Mouse (Mus musculus) neural tube, embryonic 11.5 days (tissue): ENCODE measurements around the gene Ffar1. TPM values are rescaled to one million over a fixed set of nuclear protein-coding genes. Genes with fewer than 3 reads are reported as not detected.

Experiments used
- ATAC-seq: fragments of 200-750 bp; cut with Nextera tagmentation; 2 replicates; pipeline ENCODE4 v1.8.0; 2017; ENCODE audit warnings: moderate number of reproducible peaks, mild to moderate bottlenecking, moderate TSS enrichment, moderate library complexity; ENCODE audit not compliant: insufficient read depth, low FRiP score, low TSS enrichment
- DNase-seq: peaks from one replicate; pipeline ENCODE4 v3.0.0-alpha.2; 2015; ENCODE audit warnings: low spot score
- H3K27ac ChIP-seq: fragments of 300-500 bp; sonication (generic); 2 replicates; pipeline ENCODE4 v1.5.1; 2014; ENCODE audit warnings: low read depth, mild to moderate bottlenecking, low read length
- H3K27me3 ChIP-seq: fragments of 300-500 bp; sonication (generic); 2 replicates; pipeline ENCODE4 v1.6.1; 2014; ENCODE audit warnings: mild to moderate bottlenecking, low read length, mixed read lengths; ENCODE audit not compliant: control insufficient read depth, insufficient read depth
- H3K36me3 ChIP-seq: fragments of 300-500 bp; sonication (generic); 2 replicates; pipeline ENCODE4 v1.6.1; 2014; ENCODE audit warnings: mild to moderate bottlenecking, low read length, moderate library complexity, mixed read lengths; ENCODE audit not compliant: control insufficient read depth, insufficient read depth
- H3K4me1 ChIP-seq: fragments of 300-500 bp; sonication (generic); 2 replicates; pipeline ENCODE4 v1.6.1; 2014; ENCODE audit warnings: low read length, mixed read lengths; ENCODE audit not compliant: control insufficient read depth, insufficient read depth
- H3K4me2 ChIP-seq: fragments of 300-500 bp; sonication (generic); 2 replicates; pipeline ENCODE4 v1.6.1; 2014; ENCODE audit warnings: low read depth, mild to moderate bottlenecking, moderate library complexity
- H3K4me3 ChIP-seq: fragments of 300-500 bp; sonication (generic); 2 replicates; pipeline ENCODE4 v1.5.1; 2014; ENCODE audit warnings: low read depth, low read length
- H3K9ac ChIP-seq: fragments of 300-500 bp; sonication (generic); 2 replicates; pipeline ENCODE4 v1.6.1; 2014; ENCODE audit warnings: mild to moderate bottlenecking, low read length
- H3K9me3 ChIP-seq: fragments of 300-500 bp; sonication (generic); 2 replicates; pipeline ENCODE4 v1.6.1; 2016; ENCODE audit warnings: low read length; ENCODE audit not compliant: control insufficient read depth
- WGBS: fragments of 180-500 bp; shearing (Covaris S2); extraction: QIAGEN DNeasy Blood & Tissue Kit; methylation state at CpG from one replicate; pipeline ENCODE4 v1.1.7; 2014; 5-methylcytosine and 5-hydroxymethylcytosine counted together
- polyA plus RNA-seq: library from polyadenylated mRNA; unstranded; fragments of >200 nt; fragmentation: Nextera tagmentation; extraction: Ambion mirVana; gene quantifications from 2 replicates; pipeline ENCODE4 v1.2.1, GENCODE M21; 2014

The Ffar1 gene
- polyA plus RNA-seq, 1 experiment from 2014 or later, result not detected

GRCm38 (mm10) chr7:30859635-30860402, 1.5 kb downstream of the Ffar1 start:
- Histone ChIP-seq H3K4me3 (no peak overlapping the region), H3K9me3 (no peaks in the 10 kb centered on the region), H3K36me3 (no peaks in the 10 kb centered on the region), H3K27me3 (no peaks in the 10 kb centered on the region), H3K9ac (no peak overlapping the region), H3K4me2 (peak overlapping the region; percentile 26), H3K4me1 (no peaks in the 10 kb centered on the region), H3K27ac (no peak overlapping the region)
- ATAC-seq, result peak; percentile 35; the same call in 1 of the 2 replicates
- WGBS, result 10% methylated on average over 13 of the region's 16 CpGs
- peak; percentile 75 for DNase-seq

- no peaks in the 10 kb centered on the region for H3K4me1 ChIP-seq
- no peak overlapping the region for H3K4me3 ChIP-seq
- DNase-seq (peak; percentile 76), ATAC-seq (0 out of 2 replicates have a peak, but pooled peaks have one; percentile 2)
- H3K9me3 ChIP-seq, result no peaks in the 10 kb centered on the region
- no peak overlapping the region for H3K27ac ChIP-seq
- H3K36me3 ChIP-seq, result no peaks in the 10 kb centered on the region
- H3K27me3 ChIP-seq, result no peaks in the 10 kb centered on the region
- no peak overlapping the region for H3K9ac ChIP-seq
- H3K4me2 ChIP-seq, result no peak overlapping the region
Observed at GRCm38 (mm10) chr7:30859290-30859634, 2.1 kb downstream of the Ffar1 start.

- no peaks in the 10 kb centered on the region for H3K27me3 ChIP-seq
- no peak for DNase-seq
- ATAC-seq, result no peak
- no peaks in the 10 kb centered on the region for H3K4me1 ChIP-seq
- no peaks in the 10 kb centered on the region for H3K9me3 ChIP-seq
- H3K36me3 ChIP-seq, result no peaks in the 10 kb centered on the region
- H3K4me3 ChIP-seq, result no peak overlapping the region
- no peak overlapping the region for H3K4me2 ChIP-seq
- no peak overlapping the region for H3K27ac ChIP-seq
- no peak overlapping the region for H3K9ac ChIP-seq
- 77% methylated on average over 1 of the region's 1 CpGs for WGBS
Observed at GRCm38 (mm10) chr7:30857746-30858145, 3.6 kb downstream of the Ffar1 start.

GRCm38 (mm10) chr7:30856078-30856477, 5.3 kb downstream of the Ffar1 start, which contains the start of gene Ffar3:
Gene Ffar3 (minus strand): TSS chr7:30856178.
- Histone ChIP-seq H3K4me1 (no peaks in the 10 kb centered on the region), H3K4me3 (no peak within 1 kb of the TSS), H3K27ac (no peak within 1 kb of the TSS), H3K9me3 (no peaks in the 10 kb centered on the region), H3K9ac (no peak within 1 kb of the TSS), H3K4me2 (no peak within 1 kb of the TSS), H3K36me3 (no peaks in the 10 kb centered on the region), H3K27me3 (no peaks in the 10 kb centered on the region)
- DNase-seq (no peak), ATAC-seq (no peak)
- 86% methylated on average over 6 of the region's 6 CpGs for WGBS

- Histone ChIP-seq H3K9me3 (no peaks in the 10 kb centered on the region), H3K27ac (no peak overlapping the region), H3K36me3 (no peaks in the 10 kb centered on the region), H3K4me1 (no peaks in the 10 kb centered on the region), H3K27me3 (no peaks in the 10 kb centered on the region), H3K4me3 (no peak overlapping the region), H3K4me2 (no peak overlapping the region), H3K9ac (no peak overlapping the region)
- 79% methylated on average over 1 of the region's 1 CpGs for WGBS
- no peak for ATAC-seq
- DNase-seq, result no peak
Observed at GRCm38 (mm10) chr7:30851421-30851820, 9.9 kb downstream of the Ffar1 start.

- no peak overlapping the region for H3K4me2 ChIP-seq
- no peak overlapping the region for H3K9ac ChIP-seq
- H3K4me1 ChIP-seq, result peaks cover 7% of the 10 kb centered on the region; the same call in 1 of the 2 replicates
- no peaks in the 10 kb centered on the region for H3K27me3 ChIP-seq
- no peak for ATAC-seq
- WGBS, result 75% methylated on average over 6 of the region's 6 CpGs
- H3K4me3 ChIP-seq, result no peak overlapping the region
- no peaks in the 10 kb centered on the region for H3K36me3 ChIP-seq
- H3K9me3 ChIP-seq, result no peaks in the 10 kb centered on the region
- no peak for DNase-seq
- no peak overlapping the region for H3K27ac ChIP-seq
Observed at GRCm38 (mm10) chr7:30847934-30848333, 13.4 kb downstream of the Ffar1 start.

- no peaks in the 10 kb centered on the region for H3K36me3 ChIP-seq
- ATAC-seq, result no peak
- no peak overlapping the region for H3K27ac ChIP-seq
- H3K4me2 ChIP-seq, result no peak overlapping the region
- WGBS, result 80% methylated on average over 5 of the region's 5 CpGs
- H3K27me3 ChIP-seq, result no peaks in the 10 kb centered on the region
- peaks cover 7% of the 10 kb centered on the region; the same call in 1 of the 2 replicates for H3K4me1 ChIP-seq
- no peak overlapping the region for H3K4me3 ChIP-seq
- no peak for DNase-seq
- no peak overlapping the region for H3K9ac ChIP-seq
- H3K9me3 ChIP-seq, result no peaks in the 10 kb centered on the region
Observed at GRCm38 (mm10) chr7:30847386-30847785, 14.0 kb downstream of the Ffar1 start.

GRCm38 (mm10) chr7:30846505-30847053, 14.8 kb downstream of the Ffar1 start:
- Histone ChIP-seq H3K9ac (no peak overlapping the region), H3K36me3 (no peaks in the 10 kb centered on the region), H3K27me3 (no peaks in the 10 kb centered on the region), H3K4me1 (peaks cover 7% of the 10 kb centered on the region; the same call in 1 of the 2 replicates), H3K4me2 (no peak overlapping the region), H3K4me3 (no peak overlapping the region), H3K9me3 (no peaks in the 10 kb centered on the region), H3K27ac (no peak overlapping the region)
- WGBS, result 73% methylated on average over 2 of the region's 2 CpGs
- no peak for ATAC-seq
- no peak for DNase-seq
